Mouse (Mus musculus): Measurements from ENCODE around the gene Astn2. TPM values are rescaled to one million over a fixed set of nuclear protein-coding genes. Genes with fewer than 3 reads are reported as not detected.

Gene Astn2
- polyA plus RNA-seq, 1 experiment from 2014 or later: 2.3 TPM

- Histone ChIP-seq H3K27me3 (no peaks in the 10 kb centered on the region), H3K4me2 (replicated peaks) (no peak overlapping the region), H3K4me1 (no peaks in the 10 kb centered on the region; the same call in 1 of the 2 replicates), H3K9ac (replicated peaks) (no peak overlapping the region), H3K36me3 (no peaks in the 10 kb centered on the region), H3K9me3 (no peaks in the 10 kb centered on the region), H3K4me3 (no peak overlapping the region), H3K27ac (replicated peaks) (no peak overlapping the region)
- ATAC-seq (ENCODE audit: low FRiP score, low read depth): no peak
- 79% methylated on average over 1 of the region's 1 CpGs for WGBS
These were observed 645.6 kb downstream of the Astn2 start for GRCm38 (mm10) chr4:65758875-65759201.

- 66% methylated on average over 5 of the region's 5 CpGs for WGBS
- Histone ChIP-seq H3K27ac (replicated peaks) (no peak overlapping the region), H3K4me3 (no peak overlapping the region), H3K4me2 (replicated peaks) (no peak overlapping the region), H3K9me3 (no peaks in the 10 kb centered on the region), H3K36me3 (no peaks in the 10 kb centered on the region), H3K27me3 (no peaks in the 10 kb centered on the region), H3K4me1 (no peaks in the 10 kb centered on the region; the same call in 1 of the 2 replicates), H3K9ac (replicated peaks) (no peak overlapping the region)
- ATAC-seq (ENCODE audit: low FRiP score, low read depth): no peak
These were observed 646.1 kb downstream of the Astn2 start for GRCm38 (mm10) chr4:65758174-65758874.

- Histone ChIP-seq H3K4me1 (no peaks in the 10 kb centered on the region), H3K27ac (replicated peaks) (no peak overlapping the region), H3K36me3 (no peaks in the 10 kb centered on the region), H3K27me3 (no peaks in the 10 kb centered on the region), H3K9ac (replicated peaks) (no peak overlapping the region), H3K4me3 (no peak overlapping the region), H3K4me2 (replicated peaks) (no peak overlapping the region), H3K9me3 (no peaks in the 10 kb centered on the region)
- 88% methylated on average over 3 of the region's 3 CpGs for WGBS
- ATAC-seq (ENCODE audit: low FRiP score, low read depth): no peak
These were observed 651.5 kb downstream of the Astn2 start for GRCm38 (mm10) chr4:65752941-65753340.

GRCm38 (mm10) chr4:65744788-65745187 lies 659.6 kb downstream of the Astn2 start:
- H3K4me1 ChIP-seq: peaks cover 3% of the 10 kb centered on the region; the same call in 1 of the 2 replicates
- H3K4me3 ChIP-seq: no peak overlapping the region
- H3K27ac ChIP-seq (replicated peaks): peak overlapping the region; percentile 36
- H3K9ac ChIP-seq (replicated peaks): no peak overlapping the region
- no peak overlapping the region for H3K4me2 ChIP-seq (replicated peaks)
- no peaks in the 10 kb centered on the region for H3K9me3 ChIP-seq
- H3K27me3 ChIP-seq: no peaks in the 10 kb centered on the region
- no peaks in the 10 kb centered on the region for H3K36me3 ChIP-seq
- 0 out of 2 replicates have a peak, but pooled peaks have one; percentile 28 for ATAC-seq (ENCODE audit: low FRiP score, low read depth)

GRCm38 (mm10) chr4:65744088-65744610 lies 660.3 kb downstream of the Astn2 start:
- no peak overlapping the region for H3K9ac ChIP-seq (replicated peaks)
- no peak overlapping the region for H3K4me3 ChIP-seq
- no peaks in the 10 kb centered on the region for H3K36me3 ChIP-seq
- H3K4me2 ChIP-seq (replicated peaks): no peak overlapping the region
- H3K4me1 ChIP-seq: peaks cover 3% of the 10 kb centered on the region; the same call in 1 of the 2 replicates
- no peaks in the 10 kb centered on the region for H3K27me3 ChIP-seq
- WGBS: 57% methylated on average over 5 of the region's 5 CpGs
- ATAC-seq (ENCODE audit: low FRiP score, low read depth): 0 out of 2 replicates have a peak, but pooled peaks have one; percentile 23
- H3K9me3 ChIP-seq: no peaks in the 10 kb centered on the region
- peak overlapping the region; percentile 36 for H3K27ac ChIP-seq (replicated peaks)

- Histone ChIP-seq H3K36me3 (no peaks in the 10 kb centered on the region), H3K9me3 (no peaks in the 10 kb centered on the region), H3K27me3 (no peaks in the 10 kb centered on the region), H3K27ac (replicated peaks) (no peak overlapping the region), H3K9ac (replicated peaks) (no peak overlapping the region), H3K4me1 (peaks cover 3% of the 10 kb centered on the region; the same call in 1 of the 2 replicates), H3K4me2 (replicated peaks) (no peak overlapping the region), H3K4me3 (no peak overlapping the region)
- no peak for ATAC-seq (ENCODE audit: low FRiP score, low read depth)
These were observed 661.2 kb downstream of the Astn2 start for GRCm38 (mm10) chr4:65743160-65743691.

- Histone ChIP-seq H3K4me2 (replicated peaks) (no peak overlapping the region), H3K36me3 (no peaks in the 10 kb centered on the region), H3K27me3 (no peaks in the 10 kb centered on the region), H3K9ac (replicated peaks) (no peak overlapping the region), H3K4me3 (no peak overlapping the region), H3K9me3 (no peaks in the 10 kb centered on the region), H3K4me1 (no peaks in the 10 kb centered on the region), H3K27ac (replicated peaks) (no peak overlapping the region)
- no peak for ATAC-seq (ENCODE audit: low FRiP score, low read depth)
- 62% methylated on average over 6 of the region's 6 CpGs for WGBS
These were observed 680.0 kb downstream of the Astn2 start for GRCm38 (mm10) chr4:65724414-65724813.

GRCm38 (mm10) chr4:65719610-65720009 lies 684.8 kb downstream of the Astn2 start:
- Histone ChIP-seq H3K9ac (replicated peaks) (no peak overlapping the region), H3K4me1 (no peaks in the 10 kb centered on the region), H3K4me2 (replicated peaks) (no peak overlapping the region), H3K9me3 (no peaks in the 10 kb centered on the region), H3K36me3 (no peaks in the 10 kb centered on the region), H3K27ac (replicated peaks) (no peak overlapping the region), H3K4me3 (no peak overlapping the region), H3K27me3 (no peaks in the 10 kb centered on the region)
- no peak for ATAC-seq (ENCODE audit: low FRiP score, low read depth)
- 85% methylated on average over 2 of the region's 2 CpGs for WGBS

- no peaks in the 10 kb centered on the region for H3K27me3 ChIP-seq
- H3K4me3 ChIP-seq: no peak overlapping the region
- no peaks in the 10 kb centered on the region for H3K36me3 ChIP-seq
- 0 out of 2 replicates have a peak, but pooled peaks have one; percentile 12 for ATAC-seq (ENCODE audit: low FRiP score, low read depth)
- WGBS: 63% methylated on average over 1 of the region's 1 CpGs
- H3K4me1 ChIP-seq: no peaks in the 10 kb centered on the region
- no peak overlapping the region for H3K4me2 ChIP-seq (replicated peaks)
- H3K9me3 ChIP-seq: no peaks in the 10 kb centered on the region
- no peak overlapping the region for H3K9ac ChIP-seq (replicated peaks)
- no peak overlapping the region for H3K27ac ChIP-seq (replicated peaks)
These were observed 686.5 kb downstream of the Astn2 start for GRCm38 (mm10) chr4:65717899-65718298.

GRCm38 (mm10) chr4:65716086-65716485 lies 688.3 kb downstream of the Astn2 start:
- Histone ChIP-seq H3K27me3 (no peaks in the 10 kb centered on the region), H3K9me3 (no peaks in the 10 kb centered on the region), H3K27ac (replicated peaks) (no peak overlapping the region), H3K4me3 (no peak overlapping the region), H3K9ac (replicated peaks) (no peak overlapping the region), H3K4me2 (replicated peaks) (no peak overlapping the region), H3K36me3 (no peaks in the 10 kb centered on the region), H3K4me1 (no peaks in the 10 kb centered on the region)
- ATAC-seq (ENCODE audit: low FRiP score, low read depth): no peak
- WGBS: 89% methylated on average over 2 of the region's 2 CpGs

GRCm38 (mm10) chr4:65711678-65712077 lies 692.7 kb downstream of the Astn2 start:
- WGBS: 90% methylated on average over 2 of the region's 2 CpGs
- Histone ChIP-seq H3K9ac (replicated peaks) (no peak overlapping the region), H3K27me3 (no peaks in the 10 kb centered on the region), H3K4me2 (replicated peaks) (no peak overlapping the region), H3K9me3 (no peaks in the 10 kb centered on the region), H3K27ac (replicated peaks) (no peak overlapping the region), H3K36me3 (no peaks in the 10 kb centered on the region), H3K4me3 (no peak overlapping the region), H3K4me1 (no peaks in the 10 kb centered on the region)
- ATAC-seq (ENCODE audit: low FRiP score, low read depth): no peak

- Histone ChIP-seq H3K4me1 (no peaks in the 10 kb centered on the region), H3K27ac (replicated peaks) (no peak overlapping the region), H3K4me3 (no peak overlapping the region), H3K36me3 (no peaks in the 10 kb centered on the region), H3K27me3 (no peaks in the 10 kb centered on the region), H3K9me3 (no peaks in the 10 kb centered on the region), H3K9ac (replicated peaks) (no peak overlapping the region), H3K4me2 (replicated peaks) (no peak overlapping the region)
- ATAC-seq (ENCODE audit: low FRiP score, low read depth): no peak
These were observed 693.8 kb downstream of the Astn2 start for GRCm38 (mm10) chr4:65710623-65711022.
